Mouse (Mus musculus): ENCODE results near the gene Ppt2.

DNA sequence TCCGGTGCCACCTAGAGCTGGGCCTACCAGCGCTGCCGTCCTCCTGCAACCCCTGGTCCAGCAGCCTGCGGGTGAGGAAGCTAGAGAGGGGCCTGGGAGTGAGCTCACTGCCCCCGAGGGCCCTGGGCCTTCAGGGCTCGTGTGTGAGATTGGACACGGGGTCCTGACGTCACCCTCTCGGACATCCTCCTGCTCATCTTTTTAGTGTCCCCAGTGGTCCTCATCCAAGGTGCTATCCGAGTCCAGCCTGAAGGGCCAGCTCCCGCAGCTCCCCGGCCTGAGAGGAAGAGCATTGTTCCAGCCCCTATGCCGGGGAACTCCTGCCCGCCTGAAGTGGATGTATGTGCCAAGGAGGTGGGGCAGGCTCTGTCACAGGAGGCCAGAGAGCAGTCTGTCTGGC lies 22.5 kb upstream of the Ppt2 start:
- TF ChIP-seq POLR2A (IDR thresholded peaks at IDR 0.05; ENCODE audit: extremely low read depth, insufficient read depth, low read length) (no peak), CTCF (IDR thresholded peaks at IDR 0.05; ENCODE audit: low read depth, low read length) (no peak)

Data from liver, adult 2 months (tissue).